Mouse (Mus musculus) hindbrain, postnatal 0 days (tissue): ENCODE results near the gene Nppa. TPM values are rescaled to one million over a fixed set of nuclear protein-coding genes. Genes with fewer than 3 reads are reported as not detected.
A peak's percentile ranks its signal among the peaks of the same experiment; 100 is the strongest.

Source experiments
- ATAC-seq: fragments of 200-750 bp; cut with Nextera tagmentation; 2 replicates; pipeline ENCODE4 v1.8.0; 2017; ENCODE audit warnings: mild to moderate bottlenecking, moderate TSS enrichment, moderate library complexity
- DNase-seq: peaks from one replicate; pipeline ENCODE4 v3.0.0-alpha.2; 2015; ENCODE audit warnings: low spot score
- H3K27ac ChIP-seq: fragments of 300-500 bp; sonication (generic); 2 replicates; pipeline ENCODE4 v1.5.1; 2014; ENCODE audit warnings: mild to moderate bottlenecking
- H3K27me3 ChIP-seq: fragments of 300-500 bp; sonication (generic); 2 replicates; pipeline ENCODE4 v1.6.1; 2014; ENCODE audit warnings: low read length, mixed read lengths; ENCODE audit not compliant: insufficient read depth
- H3K36me3 ChIP-seq: fragments of 300-500 bp; sonication (generic); 2 replicates; pipeline ENCODE4 v1.6.1; 2014; ENCODE audit warnings: low read length, mixed read lengths; ENCODE audit not compliant: insufficient read depth
- H3K4me1 ChIP-seq: fragments of 300-500 bp; sonication (generic); 2 replicates; pipeline ENCODE4 v1.6.1; 2014; ENCODE audit warnings: antibody characterized with exemption, low read length, mixed read lengths; ENCODE audit not compliant: insufficient read depth
- H3K4me2 ChIP-seq: fragments of 300-500 bp; sonication (generic); 2 replicates; pipeline ENCODE4 v1.6.1; 2014; ENCODE audit warnings: low read depth, mild to moderate bottlenecking, low read length, moderate library complexity, mixed read lengths
- H3K4me3 ChIP-seq: fragments of 300-500 bp; sonication (generic); 2 replicates; pipeline ENCODE4 v1.5.1; 2014; ENCODE audit warnings: low read length
- H3K9ac ChIP-seq: fragments of 300-500 bp; sonication (generic); replicated peaks from 2 replicates; pipeline ENCODE4 v1.6.1; 2014; ENCODE audit warnings: mild to moderate bottlenecking, low read length, moderate library complexity, mixed read lengths
- H3K9me3 ChIP-seq: fragments of 300-500 bp; sonication (generic); 2 replicates; pipeline ENCODE4 v1.6.1; 2016; ENCODE audit warnings: low read length, mixed read lengths
- CTCF ChIP-seq: IDR thresholded peaks from 2 replicates; pipeline ENCODE4 v1.5.1; 2016; ENCODE audit warnings: antibody characterized with exemption, control low read depth, low read depth
- WGBS: fragments of 180-500 bp; shearing (Covaris S2); extraction: QIAGEN DNeasy Blood & Tissue Kit; methylation state at CpG from one replicate; pipeline ENCODE4 v1.1.7; 2014; 5-methylcytosine and 5-hydroxymethylcytosine counted together
- polyA plus RNA-seq: library from polyadenylated mRNA; unstranded; fragments of >200 nt; fragmentation: Nextera tagmentation; extraction: Ambion mirVana; gene quantifications from 2 replicates; pipeline ENCODE4 v1.2.1, GENCODE M21; 2015
- total RNA-seq: library from RNA; depleted of rRNA; stranded (reverse); fragments of >200 nt; gene quantifications from 2 replicates; pipeline ENCODE4 v1.2.3, GENCODE M21; 2014

Nppa gene
- total and polyA plus RNA-seq, 2 experiments from 2014 or later: 0.58 to 2.6 TPM

- ATAC-seq (0 out of 2 replicates have a peak, but pooled peaks have one; percentile 36), DNase-seq (peak; percentile 57)
- H3K4me2 ChIP-seq: no peak overlapping the region
These were observed 7.9 kb downstream of the Nppa start for GRCm38 (mm10) chr4:148008412-148008811.

GRCm38 (mm10) chr4:148009641-148010040 lies 9.1 kb downstream of the Nppa start:
- DNase-seq (no peak), ATAC-seq (no peak)
- no peak overlapping the region for H3K9ac ChIP-seq
- H3K4me2 ChIP-seq: no peak overlapping the region
- H3K27me3 ChIP-seq: no peaks in the 10 kb centered on the region
- no peak overlapping the region for H3K4me3 ChIP-seq
- H3K4me1 ChIP-seq: no peaks in the 10 kb centered on the region
- TF ChIP-seq CTCF: no peak
- no peaks in the 10 kb centered on the region for H3K9me3 ChIP-seq
- WGBS: 98% methylated on average over 2 of the region's 2 CpGs
- peaks cover 98% of the 10 kb centered on the region for H3K36me3 ChIP-seq
- no peak overlapping the region for H3K27ac ChIP-seq

More at GRCm38 (mm10) chr4:148008412-148008811, 7.9 kb downstream of the Nppa start:
- Histone ChIP-seq H3K36me3 (peaks cover 91% of the 10 kb centered on the region), H3K4me3 (no peak overlapping the region), H3K9ac (no peak overlapping the region), H3K27me3 (no peaks in the 10 kb centered on the region), H3K27ac (no peak overlapping the region), H3K9me3 (no peaks in the 10 kb centered on the region), H3K4me1 (no peaks in the 10 kb centered on the region)
- 77% methylated on average over 4 of the region's 4 CpGs for WGBS
- peak; percentile 80 for TF ChIP-seq CTCF

GRCm38 (mm10) chr4:148011332-148011731 lies 10.8 kb downstream of the Nppa start:
- no peaks in the 10 kb centered on the region for H3K4me1 ChIP-seq
- WGBS: 70% methylated on average over 3 of the region's 3 CpGs
- ATAC-seq (no peak), DNase-seq (no peak)
- H3K9ac ChIP-seq: no peak overlapping the region
- no peak overlapping the region for H3K4me2 ChIP-seq
- TF ChIP-seq CTCF: no peak
- H3K4me3 ChIP-seq: no peak overlapping the region
- H3K27ac ChIP-seq: no peak overlapping the region
- peaks cover 97% of the 10 kb centered on the region for H3K36me3 ChIP-seq
- H3K9me3 ChIP-seq: no peaks in the 10 kb centered on the region
- no peaks in the 10 kb centered on the region for H3K27me3 ChIP-seq

GRCm38 (mm10) chr4:148012216-148012615 lies 11.7 kb downstream of the Nppa start:
- Histone ChIP-seq H3K4me2 (no peak overlapping the region), H3K27ac (no peak overlapping the region), H3K4me3 (no peak overlapping the region), H3K36me3 (peaks cover 97% of the 10 kb centered on the region), H3K27me3 (no peaks in the 10 kb centered on the region), H3K4me1 (no peaks in the 10 kb centered on the region), H3K9ac (no peak overlapping the region), H3K9me3 (no peaks in the 10 kb centered on the region)
- TF ChIP-seq CTCF: no peak
- WGBS: 89% methylated on average over 4 of the region's 4 CpGs
- ATAC-seq (no peak), DNase-seq (no peak)

- DNase-seq (no peak), ATAC-seq (no peak; the same call in 1 of the 2 replicates)
- H3K4me3 ChIP-seq: no peak overlapping the region
- TF ChIP-seq CTCF: peak; percentile 61
- H3K36me3 ChIP-seq: peaks cover 84% of the 10 kb centered on the region
- no peak overlapping the region for H3K4me2 ChIP-seq
- 76% methylated on average over 10 of the region's 10 CpGs for WGBS
- no peak overlapping the region for H3K27ac ChIP-seq
- no peaks in the 10 kb centered on the region for H3K9me3 ChIP-seq
- no peak overlapping the region for H3K9ac ChIP-seq
- peaks cover 5% of the 10 kb centered on the region for H3K4me1 ChIP-seq
- no peaks in the 10 kb centered on the region for H3K27me3 ChIP-seq
These were observed 14.9 kb downstream of the Nppa start for GRCm38 (mm10) chr4:148015418-148015817.

GRCm38 (mm10) chr4:148016981-148017380 lies 16.5 kb downstream of the Nppa start:
- Histone ChIP-seq H3K4me3 (no peak overlapping the region), H3K27ac (no peak overlapping the region), H3K27me3 (no peaks in the 10 kb centered on the region), H3K4me2 (no peak overlapping the region), H3K9ac (no peak overlapping the region), H3K36me3 (peaks cover 83% of the 10 kb centered on the region), H3K9me3 (no peaks in the 10 kb centered on the region), H3K4me1 (peaks cover 5% of the 10 kb centered on the region)
- WGBS: 71% methylated on average over 3 of the region's 3 CpGs
- no peak for ATAC-seq
- no peak for DNase-seq
- no peak for TF ChIP-seq CTCF

GRCm38 (mm10) chr4:148018410-148018809 lies 17.9 kb downstream of the Nppa start:
- H3K27ac ChIP-seq: peak overlapping the region; percentile 69
- H3K9ac ChIP-seq: no peak overlapping the region
- ATAC-seq (peak; percentile 75), DNase-seq (peak; percentile 36)
- peaks cover 84% of the 10 kb centered on the region for H3K36me3 ChIP-seq
- no peak for TF ChIP-seq CTCF
- no peak overlapping the region for H3K4me3 ChIP-seq
- H3K4me2 ChIP-seq: no peak overlapping the region
- 28% methylated on average over 2 of the region's 2 CpGs for WGBS
- H3K4me1 ChIP-seq: peaks cover 5% of the 10 kb centered on the region
- no peaks in the 10 kb centered on the region for H3K9me3 ChIP-seq
- H3K27me3 ChIP-seq: no peaks in the 10 kb centered on the region
